Mouse (Mus musculus) ES-Bruce4 (cell line): ENCODE data around the gene Rps2. TPM values are rescaled to one million over a fixed set of nuclear protein-coding genes. Genes with fewer than 3 reads are reported as not detected.

Experiments
- H3K27ac ChIP-seq: 2 replicates; pipeline ENCODE4 v1.5.1; 2012; ENCODE audit warnings: low read length, inconsistent platforms; ENCODE audit not compliant: insufficient read depth
- H3K27me3 ChIP-seq: 2 replicates; pipeline ENCODE4 v1.6.1; 2012; ENCODE audit warnings: mild to moderate bottlenecking, low read length, inconsistent platforms; ENCODE audit not compliant: control insufficient read depth, poor library complexity, insufficient read depth, severe bottlenecking
- H3K36me3 ChIP-seq: 2 replicates; pipeline ENCODE4 v1.6.1; 2012; ENCODE audit warnings: inconsistent platforms, mild to moderate bottlenecking, low read length, moderate library complexity; ENCODE audit not compliant: control insufficient read depth, poor library complexity, insufficient read depth, severe bottlenecking
- H3K4me1 ChIP-seq: one replicate; pipeline ENCODE4 v1.8.1; 2011; ENCODE audit warnings: low read length; ENCODE audit not compliant: control insufficient read depth, insufficient read depth
- H3K4me3 ChIP-seq: 2 replicates; pipeline ENCODE4 v1.5.1; 2011; ENCODE audit warnings: low read depth, mild to moderate bottlenecking, low read length
- H3K9ac ChIP-seq: 2 replicates; pipeline ENCODE4 v1.6.1; 2012; ENCODE audit warnings: low read depth, mild to moderate bottlenecking, inconsistent platforms; ENCODE audit not compliant: poor library complexity, severe bottlenecking
- H3K9me3 ChIP-seq: replicated peaks from 2 replicates; pipeline ENCODE4 v1.6.1; 2012; ENCODE audit warnings: mild to moderate bottlenecking, low read length, inconsistent platforms; ENCODE audit not compliant: control insufficient read depth, poor library complexity, insufficient read depth, severe bottlenecking
- CTCF ChIP-seq: IDR thresholded peaks from one replicate; pipeline ENCODE4 v1.8.1; 2011; ENCODE audit warnings: low read depth, low read length
- EP300 ChIP-seq: IDR thresholded peaks from 2 replicates; pipeline ENCODE4 v1.6.1; 2011; ENCODE audit warnings: low read depth, low read length; ENCODE audit not compliant: insufficient read depth
- POLR2A ChIP-seq: IDR thresholded peaks from one replicate; pipeline ENCODE4 v1.8.1; 2011; ENCODE audit warnings: low read length; ENCODE audit not compliant: insufficient read depth
- polyA plus RNA-seq: library from polyadenylated mRNA; stranded (reverse); fragments of >200 nt; gene quantifications from 2 replicates; pipeline ENCODE4 v1.2.4, GENCODE M21; 2011; ENCODE audit warnings: low read depth; ENCODE audit not compliant: missing spikeins, insufficient read depth, insufficient read length

The Rps2 gene
- polyA plus RNA-seq, 1 experiment: 1,670 TPM

DNA sequence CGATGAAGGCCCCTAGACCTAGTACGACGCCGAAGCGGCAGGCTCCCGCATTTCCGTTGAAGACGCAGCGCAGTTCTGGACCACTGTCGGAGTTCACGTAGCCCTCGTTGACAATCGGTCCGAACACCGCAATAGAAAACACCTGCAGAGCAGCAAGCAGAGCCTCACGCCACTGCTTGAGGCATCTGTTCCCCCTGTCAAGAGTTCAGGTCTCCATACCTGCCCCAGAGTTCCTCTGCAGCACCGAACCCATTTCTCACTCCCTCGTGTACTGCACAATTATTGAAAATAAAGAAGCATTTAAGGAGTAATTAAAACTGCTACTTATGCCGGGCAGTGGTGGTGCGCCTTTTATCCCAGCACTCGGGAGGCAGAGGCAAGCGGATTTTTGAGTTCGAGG lies 30.3 kb upstream of the Rps2 start:
- no peaks in the 10 kb centered on the region for H3K4me1 ChIP-seq
- H3K4me3 ChIP-seq: peak overlapping the region; percentile 40
- H3K27ac ChIP-seq: no peak overlapping the region
- H3K9me3 ChIP-seq: no peaks in the 10 kb centered on the region
- no peak for TF ChIP-seq POLR2A
- TF ChIP-seq EP300: no peak
- no peak for TF ChIP-seq CTCF
- H3K36me3 ChIP-seq: peaks cover under 1% of the 10 kb centered on the region
- no peaks in the 10 kb centered on the region for H3K27me3 ChIP-seq
- H3K9ac ChIP-seq: no peak overlapping the region

DNA sequence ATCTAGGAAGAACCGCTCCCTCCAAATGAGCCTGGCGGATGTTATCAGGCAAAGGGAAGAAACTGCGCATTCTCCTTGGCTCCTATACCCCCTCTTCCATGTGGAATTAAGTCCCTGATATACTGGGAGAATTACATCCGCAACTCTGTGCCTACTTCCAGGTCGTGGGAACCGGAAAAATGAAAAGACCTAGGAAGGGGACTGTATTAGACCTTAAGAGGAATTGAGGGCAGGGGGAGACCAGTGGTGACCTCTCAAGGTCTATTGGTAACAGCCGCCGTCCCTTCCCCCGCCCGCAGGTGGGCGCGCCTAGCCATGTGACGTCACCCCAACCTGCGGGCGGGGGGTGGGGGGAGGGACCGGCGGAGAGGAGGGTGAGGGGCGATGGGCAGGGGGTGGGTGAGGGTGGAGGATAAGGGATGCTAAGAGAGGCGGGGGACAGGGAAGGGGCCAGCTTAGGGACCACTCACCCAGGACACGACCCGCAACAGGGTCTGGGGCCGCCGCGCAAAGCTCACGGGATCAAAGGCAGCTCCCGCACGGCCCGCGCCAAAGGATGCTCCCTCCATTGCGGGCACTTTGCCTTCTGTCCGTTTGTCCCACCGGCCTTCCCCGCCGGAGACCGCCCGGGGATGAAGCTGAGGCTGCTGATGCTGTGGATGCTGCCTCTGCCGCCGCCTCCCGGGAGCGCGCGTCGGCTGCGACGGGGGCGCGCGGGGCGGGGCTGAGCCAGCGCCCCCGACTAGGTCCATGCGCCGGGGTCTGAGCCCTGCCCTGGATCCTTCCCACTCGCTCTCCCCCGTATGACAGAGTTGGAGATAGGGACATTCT lies 28.4 kb upstream of the Rps2 start, which contains the start of gene Syngr3:
Syngr3 (minus strand) TSS at position 705 of the 831 bp plus-strand sequence.
- no peaks in the 10 kb centered on the region for H3K9me3 ChIP-seq
- no peaks in the 10 kb centered on the region for H3K27me3 ChIP-seq
- TF ChIP-seq POLR2A (no peak), EP300 (no peak), CTCF (no peak)
- H3K4me1 ChIP-seq: no peaks in the 10 kb centered on the region
- H3K36me3 ChIP-seq: peaks cover 8% of the 10 kb centered on the region
- H3K9ac ChIP-seq: peak within 1 kb of the TSS; percentile 83
- no peak within 1 kb of the TSS for H3K27ac ChIP-seq
- peak within 1 kb of the TSS; percentile 86 for H3K4me3 ChIP-seq

GRCm38 (mm10) chr17:24692385-24692784 lies 25.5 kb upstream of the Rps2 start:
- Histone ChIP-seq H3K27me3 (no peaks in the 10 kb centered on the region), H3K27ac (no peak overlapping the region), H3K4me3 (no peak overlapping the region), H3K9ac (no peak overlapping the region), H3K4me1 (no peaks in the 10 kb centered on the region), H3K9me3 (no peaks in the 10 kb centered on the region), H3K36me3 (peaks cover 8% of the 10 kb centered on the region)
- TF ChIP-seq CTCF (no peak), POLR2A (no peak), EP300 (no peak)

DNA sequence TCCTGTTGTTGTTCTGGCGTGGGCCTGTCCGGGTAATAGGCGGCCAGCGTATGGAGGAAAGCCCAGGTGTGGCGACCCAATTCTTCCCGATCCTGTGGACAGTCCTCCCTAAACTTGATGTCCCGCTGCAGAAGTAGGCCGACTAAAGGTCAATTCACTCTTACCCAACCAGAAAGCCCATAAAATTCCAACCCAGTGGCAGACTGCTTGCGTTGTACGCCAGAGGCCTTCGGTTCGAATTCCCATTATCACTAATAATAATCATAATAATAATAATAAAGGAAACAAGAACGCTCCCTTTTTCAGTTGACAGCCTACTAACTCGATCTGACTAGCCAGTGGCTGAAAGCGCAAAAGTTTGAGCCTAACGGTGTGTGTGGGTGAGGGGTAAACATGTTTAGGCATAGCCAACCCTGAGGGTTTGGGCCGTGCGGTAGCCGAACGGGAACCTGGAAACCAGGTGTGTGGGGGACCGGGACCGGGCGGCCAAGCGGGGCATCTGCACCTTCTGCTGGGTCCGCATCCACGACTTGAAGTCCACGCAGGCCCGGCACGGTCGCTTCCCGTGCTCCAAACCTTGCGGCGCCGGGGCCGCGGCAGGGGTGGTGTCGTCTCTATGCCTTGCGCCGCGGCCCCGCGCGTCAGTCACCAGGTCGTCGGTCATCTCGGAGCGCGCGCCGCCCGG lies 22.4 kb upstream of the Rps2 start:
- H3K36me3 ChIP-seq: peaks cover 8% of the 10 kb centered on the region
- peak overlapping the region; percentile 89 for H3K4me3 ChIP-seq
- TF ChIP-seq POLR2A (no peak), EP300 (no peak), CTCF (no peak)
- H3K9ac ChIP-seq: peak overlapping the region; percentile 95
- H3K27ac ChIP-seq: peak overlapping the region; percentile 86
- no peaks in the 10 kb centered on the region for H3K27me3 ChIP-seq
- H3K9me3 ChIP-seq: no peaks in the 10 kb centered on the region
- peaks cover 6% of the 10 kb centered on the region for H3K4me1 ChIP-seq

DNA sequence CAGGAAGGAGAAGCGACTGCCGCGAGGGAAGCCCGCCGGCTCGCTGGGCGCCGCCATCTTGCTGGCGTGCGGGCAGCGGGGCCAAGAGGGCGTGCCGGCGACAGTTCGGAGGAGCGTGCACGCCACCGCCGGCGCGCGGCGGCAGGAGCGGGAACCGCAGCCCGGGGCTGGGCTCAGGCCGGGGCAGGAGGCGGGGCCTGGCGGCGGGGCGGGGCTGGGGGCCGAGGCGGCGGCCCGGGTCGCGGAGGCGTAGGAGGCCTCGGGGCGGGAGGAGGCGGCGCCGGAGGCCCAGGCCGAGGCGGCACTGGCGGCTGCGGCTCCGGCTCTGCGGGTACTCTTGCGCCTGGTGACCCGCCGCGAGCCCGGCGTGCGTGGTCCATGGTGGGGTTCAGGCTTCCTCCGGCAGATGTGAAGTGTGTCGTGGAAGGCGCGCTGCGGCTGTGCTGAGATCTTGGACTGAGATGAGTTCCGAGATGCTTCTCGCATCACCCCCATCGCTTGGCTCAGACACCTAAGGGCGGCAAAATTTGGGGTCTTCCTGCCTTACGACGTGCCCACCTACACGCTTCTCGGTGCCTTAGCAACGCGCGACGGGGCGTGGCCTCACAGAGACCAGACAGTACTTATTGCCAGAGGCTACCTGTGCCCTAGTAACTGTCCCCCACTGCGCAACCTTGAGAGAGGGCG lies 21.8 kb upstream of the Rps2 start, which contains the start of the genes Gfer and Noxo1:
Gfer (minus strand) TSS at position 146 of the 687 bp plus-strand sequence.
Noxo1 (plus strand) TSS at position 224 of the 687 bp plus-strand sequence.
- Histone ChIP-seq H3K9me3 (no peaks in the 10 kb centered on the region), H3K4me3 (peak within 1 kb of the TSS; percentile 89), H3K27ac (peak within 1 kb of the TSS; percentile 86), H3K36me3 (peaks cover 14% of the 10 kb centered on the region), H3K27me3 (no peaks in the 10 kb centered on the region), H3K4me1 (peaks cover 6% of the 10 kb centered on the region), H3K9ac (peak within 1 kb of the TSS; percentile 95)
- TF ChIP-seq EP300 (peak; percentile 78), CTCF (no peak)
